Mouse (Mus musculus): ENCODE data around the gene Nsf. TPM values are rescaled to one million over a fixed set of nuclear protein-coding genes. Genes with fewer than 3 reads are reported as not detected.

The Nsf gene
- total RNA-seq, 2 experiments from 2014 or later, result 1,134 to 1,252 TPM

DNA sequence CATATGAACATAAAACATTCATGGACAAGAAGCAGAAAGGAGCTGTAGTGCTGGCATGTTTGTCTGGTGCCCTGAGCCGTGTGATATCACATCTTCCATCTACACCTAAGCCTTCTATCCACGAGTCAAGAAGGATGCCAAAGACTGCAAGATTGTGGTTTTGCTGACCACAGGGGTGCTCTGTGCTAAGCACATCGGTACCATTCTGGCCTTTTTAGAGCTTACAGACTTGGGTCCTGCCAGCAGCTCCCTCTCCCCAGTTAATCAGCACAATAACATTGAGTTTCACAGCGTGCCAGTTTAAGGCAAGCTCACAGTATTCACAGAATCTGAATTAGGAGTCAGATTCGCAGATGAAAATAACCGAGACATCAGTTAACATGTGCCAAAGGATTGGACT is 75.4 kb downstream of the Nsf start:
- no peak overlapping the region for H3K4me3 ChIP-seq
- H3K27ac ChIP-seq, result 0 out of 2 replicates have a peak overlapping the region, but pooled peaks have one; percentile 23
- no peak for DNase-seq (ENCODE audit: low spot score in 2 of 2)
- no peak for TF ChIP-seq CTCF (conservative IDR thresholded peaks at IDR 0.05)

DNA sequence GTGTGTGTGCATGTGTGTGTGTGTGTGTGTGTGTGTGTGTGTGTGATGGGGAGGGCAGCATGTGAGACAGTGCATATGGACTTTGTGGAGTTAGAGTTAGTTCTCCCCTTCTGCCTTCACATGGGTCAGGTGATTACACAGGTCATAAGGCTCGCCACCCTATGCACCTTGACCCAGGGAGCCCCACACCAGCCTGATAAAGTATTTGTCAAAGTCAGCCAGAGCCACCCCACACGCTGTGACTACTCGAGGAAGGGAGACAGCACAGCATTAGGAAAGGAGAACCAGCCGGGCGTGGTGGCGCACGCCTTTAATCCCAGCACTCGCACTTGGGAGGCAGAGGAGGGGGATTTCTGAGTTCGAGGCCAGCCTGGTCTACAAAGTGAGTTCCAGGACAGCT is 83.5 kb downstream of the Nsf start:
- no peak overlapping the region for H3K4me3 ChIP-seq
- no peak overlapping the region for H3K27ac ChIP-seq
- no peak for DNase-seq (ENCODE audit: low spot score in 2 of 2)
- no peak for TF ChIP-seq CTCF (conservative IDR thresholded peaks at IDR 0.05)

DNA sequence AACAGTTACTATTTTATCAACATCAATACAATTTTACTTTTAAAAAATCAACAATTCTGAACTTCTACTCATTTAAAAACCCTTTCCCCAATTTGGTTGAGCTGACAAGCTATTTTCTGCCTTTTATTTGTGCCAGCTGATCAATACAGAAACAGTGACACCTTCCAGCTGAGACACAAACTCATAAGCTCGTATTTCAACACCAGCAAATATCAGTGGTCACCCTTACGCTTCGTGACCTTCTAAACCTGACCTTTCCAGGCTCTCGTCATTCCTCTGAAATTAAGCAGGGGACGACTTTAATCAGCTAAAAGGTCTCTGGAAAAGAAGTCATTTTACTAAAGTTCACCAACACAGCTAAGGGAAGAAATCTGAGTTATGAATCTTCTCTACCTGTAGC is 86.2 kb downstream of the Nsf start:
- no peak for TF ChIP-seq CTCF (conservative IDR thresholded peaks at IDR 0.05)
- no peak for DNase-seq (ENCODE audit: low spot score in 2 of 2)
- Histone ChIP-seq H3K4me3 (no peak overlapping the region), H3K27ac (no peak overlapping the region)

DNA sequence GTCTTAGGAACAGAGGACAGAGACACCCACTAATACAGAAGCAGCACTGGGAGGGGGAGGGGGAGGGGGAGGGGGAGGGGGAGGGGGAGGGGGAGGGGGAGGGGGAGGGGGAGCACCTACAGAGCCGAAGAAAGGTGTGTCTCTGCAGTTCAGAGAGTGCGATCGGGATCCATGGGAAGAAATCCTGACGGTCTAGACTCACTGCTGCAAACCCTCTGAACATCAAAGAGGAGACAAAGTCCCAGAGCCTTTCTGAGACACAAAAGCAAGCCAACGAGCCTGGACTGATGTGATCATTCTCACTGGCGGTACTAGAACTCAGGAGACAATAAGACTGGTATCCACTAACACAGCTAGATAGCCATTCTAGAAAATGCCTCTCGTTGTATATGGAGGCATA is 88.5 kb downstream of the Nsf start:
- DNase-seq (ENCODE audit: low spot score in 2 of 2), result no peak
- TF ChIP-seq CTCF (conservative IDR thresholded peaks at IDR 0.05), result no peak
- H3K27ac ChIP-seq, result no peak overlapping the region
- H3K4me3 ChIP-seq, result no peak overlapping the region

DNA sequence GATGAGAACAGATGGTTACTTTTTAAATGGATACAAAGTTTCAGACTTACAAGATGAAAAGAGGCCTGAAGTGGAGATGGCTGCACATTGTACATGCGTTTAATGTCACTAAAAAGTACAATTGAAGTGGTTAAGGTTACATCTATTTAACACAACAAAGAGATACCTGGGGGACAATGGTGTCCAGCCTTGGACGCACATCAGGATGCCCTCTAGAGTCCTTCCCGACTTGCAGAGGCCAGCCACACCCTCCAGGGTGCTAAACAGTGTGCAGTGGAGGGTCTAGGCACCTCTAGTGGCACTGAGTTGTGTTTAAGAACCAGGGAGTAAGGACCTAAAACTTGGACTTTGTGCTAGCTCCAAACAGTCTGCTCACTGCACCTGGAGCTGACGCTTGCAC is 89.4 kb downstream of the Nsf start:
- no peak overlapping the region for H3K27ac ChIP-seq
- no peak for DNase-seq (ENCODE audit: low spot score in 2 of 2)
- H3K4me3 ChIP-seq, result no peak overlapping the region
- no peak for TF ChIP-seq CTCF (conservative IDR thresholded peaks at IDR 0.05)

DNA sequence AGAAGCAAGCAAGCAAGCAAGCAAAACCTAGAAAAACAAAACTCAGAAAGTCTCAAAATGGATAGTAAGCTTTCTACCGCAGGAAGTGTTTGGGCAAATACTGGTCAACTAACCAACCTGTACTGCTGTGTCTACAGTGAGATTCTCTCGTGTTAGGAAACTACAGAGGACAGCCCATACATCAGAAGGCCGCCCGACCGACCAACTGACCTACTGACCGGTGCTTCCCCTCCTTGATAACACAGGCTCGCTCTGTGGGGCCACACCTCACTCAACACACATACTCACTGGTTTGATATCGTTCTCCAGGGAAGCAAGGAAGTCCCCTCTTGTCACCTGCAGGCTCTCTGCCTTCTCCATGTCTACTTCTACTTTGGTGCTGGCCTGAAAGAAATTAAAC is 90.9 kb downstream of the Nsf start:
- Histone ChIP-seq H3K27ac (no peak overlapping the region), H3K4me3 (no peak overlapping the region)
- DNase-seq (ENCODE audit: low spot score in 2 of 2), result no peak
- no peak for TF ChIP-seq CTCF (conservative IDR thresholded peaks at IDR 0.05)

DNA sequence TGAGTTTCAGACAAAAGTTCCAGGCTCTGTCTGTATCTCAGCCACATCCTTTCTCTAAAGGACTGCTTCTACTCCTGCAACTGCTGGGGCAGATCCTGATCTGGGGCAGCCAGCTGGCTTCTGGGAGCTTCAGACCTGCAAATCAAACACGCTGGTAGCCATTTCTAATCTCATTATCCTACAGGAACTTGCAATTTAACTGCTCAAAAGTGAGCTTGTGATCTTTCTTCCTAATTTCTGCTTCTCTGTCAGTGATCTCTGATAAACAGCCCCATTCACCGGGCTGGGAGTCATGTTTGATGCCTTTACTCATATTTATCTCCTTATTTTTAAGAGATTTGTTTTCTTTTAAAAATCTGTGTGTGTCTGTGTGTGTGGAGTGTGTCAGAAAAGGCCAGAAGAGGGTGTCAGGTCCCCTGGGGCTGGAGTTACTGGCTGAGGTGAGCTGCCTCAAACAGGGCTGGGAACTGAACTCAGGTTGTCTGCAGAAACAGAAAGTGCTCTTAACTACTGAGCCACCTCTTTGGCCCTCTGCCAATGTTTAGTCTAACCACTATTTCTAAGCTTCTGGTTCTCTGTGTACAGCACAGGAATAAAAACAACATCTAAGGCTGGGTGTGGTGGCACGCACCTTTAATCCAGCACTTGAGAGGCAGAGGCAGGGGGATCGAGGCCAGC is 93.8 kb downstream of the Nsf start:
- H3K27ac ChIP-seq, result no peak overlapping the region
- no peak for DNase-seq (ENCODE audit: low spot score in 2 of 2)
- TF ChIP-seq CTCF (conservative IDR thresholded peaks at IDR 0.05), result no peak
- no peak overlapping the region for H3K4me3 ChIP-seq

DNA sequence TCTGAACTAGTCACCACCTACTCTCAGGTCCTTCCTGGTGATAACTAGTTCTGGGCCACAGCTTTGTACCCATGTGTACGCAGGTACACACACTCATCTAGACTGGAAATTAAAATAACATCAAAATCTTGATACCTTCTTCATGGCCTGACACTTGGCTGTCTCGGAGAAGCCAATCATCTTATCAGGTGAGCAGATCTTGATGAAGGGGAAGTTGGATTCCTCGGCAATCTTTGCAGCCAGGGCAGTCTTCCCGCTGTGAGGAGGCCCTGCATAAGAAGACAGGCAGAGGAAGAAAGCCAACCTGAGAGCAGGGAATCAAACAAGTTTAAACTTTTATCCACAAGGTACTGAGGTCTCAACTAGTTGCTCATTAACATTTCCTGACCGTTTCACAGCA is 95.1 kb downstream of the Nsf start:
- H3K27ac ChIP-seq, result no peak overlapping the region
- no peak overlapping the region for H3K4me3 ChIP-seq
- no peak for DNase-seq (ENCODE audit: low spot score in 2 of 2)
- TF ChIP-seq CTCF (conservative IDR thresholded peaks at IDR 0.05), result no peak

DNA sequence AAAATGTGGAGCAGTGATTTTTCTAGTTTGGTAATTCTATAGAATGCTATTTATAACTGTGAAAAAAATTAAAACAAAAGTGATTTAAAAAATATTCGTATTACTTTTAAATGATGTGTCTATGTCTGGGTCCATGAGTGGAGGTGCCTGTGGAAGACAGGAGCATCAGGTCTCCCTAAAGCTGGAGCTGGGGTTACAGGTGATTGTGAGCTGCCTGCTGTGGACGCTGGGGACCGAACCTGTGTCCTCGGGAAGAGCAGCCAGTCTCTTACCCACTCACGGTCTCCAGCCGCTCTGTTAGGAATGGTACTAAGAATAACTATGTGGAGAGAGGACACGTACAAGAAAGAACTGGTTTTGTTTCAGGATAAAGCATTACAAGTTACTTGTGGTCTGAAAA is 97.2 kb downstream of the Nsf start:
- TF ChIP-seq CTCF (conservative IDR thresholded peaks at IDR 0.05), result no peak
- no peak overlapping the region for H3K4me3 ChIP-seq
- DNase-seq (ENCODE audit: low spot score in 2 of 2), result no peak
- no peak overlapping the region for H3K27ac ChIP-seq

DNA sequence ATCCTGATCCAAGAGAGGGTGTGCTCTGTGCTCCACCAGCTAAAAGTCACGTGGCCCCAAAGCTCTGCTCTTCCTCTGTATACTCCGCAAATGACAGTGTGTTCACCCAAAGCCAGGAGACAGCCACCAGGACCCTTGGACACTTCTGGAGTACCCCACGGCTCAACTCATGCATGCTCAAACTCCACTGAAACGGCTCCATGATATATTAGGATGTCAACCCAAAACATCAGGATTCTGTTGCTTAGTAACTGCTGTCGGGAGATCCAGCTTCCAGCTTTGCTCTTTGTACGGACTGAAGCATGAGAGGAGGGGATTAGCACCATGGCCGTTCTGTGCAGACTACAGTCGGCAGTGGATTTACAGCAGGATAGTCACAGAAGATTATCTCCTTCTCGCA is 99.6 kb downstream of the Nsf start:
- H3K27ac ChIP-seq, result 0 out of 2 replicates have a peak overlapping the region, but pooled peaks have one; percentile 5
- no peak for DNase-seq (ENCODE audit: low spot score in 2 of 2)
- no peak overlapping the region for H3K4me3 ChIP-seq
- TF ChIP-seq CTCF (conservative IDR thresholded peaks at IDR 0.05), result no peak

DNA sequence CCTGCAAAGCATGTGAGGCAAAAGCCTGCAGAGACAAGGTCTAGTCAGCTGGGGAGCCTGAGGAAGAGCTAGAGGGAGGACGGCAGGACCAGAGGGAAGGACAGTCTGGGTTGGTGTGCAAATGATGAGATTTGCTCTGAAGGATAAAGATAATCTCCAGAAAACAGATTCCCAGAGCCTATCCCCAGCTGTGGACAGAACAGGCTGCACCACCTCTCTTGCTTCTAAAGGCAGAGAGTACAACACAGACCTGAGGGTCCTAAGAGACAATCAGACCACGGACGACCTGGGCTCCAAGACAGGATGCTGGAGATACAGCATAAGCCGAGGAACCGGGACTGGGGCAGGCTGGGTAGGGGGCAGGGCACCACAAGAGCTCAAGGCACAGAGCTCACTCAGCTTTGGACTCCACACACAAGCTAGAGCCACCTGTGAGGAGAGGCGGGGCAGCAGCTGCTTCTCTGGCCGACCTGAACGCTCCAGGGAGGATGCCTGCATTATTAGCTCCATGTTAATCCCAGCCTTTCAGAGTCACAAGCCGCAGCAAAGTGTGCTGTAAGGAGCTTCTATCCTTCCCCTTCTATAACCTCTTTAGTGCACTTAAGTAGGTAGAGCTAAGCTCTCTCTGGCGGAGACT is 100.5 kb downstream of the Nsf start:
- Histone ChIP-seq H3K4me3 (no peak overlapping the region), H3K27ac (0 out of 2 replicates have a peak overlapping the region, but pooled peaks have one; percentile 5)
- no peak for TF ChIP-seq CTCF (conservative IDR thresholded peaks at IDR 0.05)
- no peak for DNase-seq (ENCODE audit: low spot score in 2 of 2)

DNA sequence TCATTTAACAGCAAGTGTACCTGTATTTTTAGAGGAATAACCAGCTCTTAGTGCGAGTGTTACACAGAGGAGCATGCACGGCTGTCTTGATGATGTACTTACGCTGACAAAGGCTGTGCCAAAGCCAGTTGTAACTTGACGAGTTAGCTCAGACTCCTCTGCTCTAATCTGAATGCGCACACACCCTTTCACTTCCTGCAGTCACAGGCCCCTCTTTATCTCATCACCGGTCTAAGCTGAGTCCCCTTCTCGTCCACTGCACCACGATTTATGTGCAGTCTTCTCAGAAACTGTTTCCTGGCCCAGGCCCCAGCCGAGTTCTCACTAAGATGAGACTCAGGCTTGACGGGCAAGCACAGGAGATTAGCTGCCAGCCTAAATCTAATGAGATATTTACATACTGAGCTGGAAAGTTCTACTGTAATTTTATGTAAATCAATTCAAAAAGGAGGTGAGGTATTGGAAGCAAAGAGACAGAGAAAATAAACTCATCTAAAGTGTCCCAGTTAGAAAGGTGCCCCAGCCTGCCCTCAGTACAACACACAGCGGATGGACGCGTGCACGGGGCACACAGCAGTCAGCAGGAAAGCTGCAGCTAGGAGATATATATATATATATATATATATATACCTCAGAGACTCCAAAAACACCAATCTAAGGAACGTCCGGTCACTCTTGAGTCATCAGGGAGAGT is 101.1 kb downstream of the Nsf start:
- H3K27ac ChIP-seq, result no peak overlapping the region
- TF ChIP-seq CTCF (conservative IDR thresholded peaks at IDR 0.05), result no peak
- no peak for DNase-seq (ENCODE audit: low spot score in 2 of 2)
- H3K4me3 ChIP-seq, result no peak overlapping the region

DNA sequence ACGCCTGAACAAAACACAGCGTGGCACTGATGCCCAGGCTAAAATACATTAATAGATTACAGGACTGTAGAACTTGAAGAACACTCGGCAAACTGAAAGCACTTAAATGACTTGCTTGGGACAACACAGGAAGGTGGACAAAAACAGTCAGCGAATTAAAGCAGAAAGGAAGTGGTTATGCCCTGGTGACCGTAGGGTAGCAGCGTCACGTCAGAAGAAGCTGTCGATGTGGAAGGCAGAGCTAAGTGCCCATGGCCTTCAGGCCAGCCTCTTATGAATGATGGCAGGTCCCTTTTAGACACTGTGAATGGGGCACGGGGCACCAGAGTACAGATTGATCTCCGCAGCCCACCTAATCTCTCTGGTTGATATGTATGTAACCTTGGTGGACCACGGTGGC is 105.6 kb downstream of the Nsf start:
- Histone ChIP-seq H3K4me3 (no peak overlapping the region), H3K27ac (no peak overlapping the region)
- DNase-seq (ENCODE audit: low spot score in 2 of 2), result no peak
- TF ChIP-seq CTCF (conservative IDR thresholded peaks at IDR 0.05), result no peak

DNA sequence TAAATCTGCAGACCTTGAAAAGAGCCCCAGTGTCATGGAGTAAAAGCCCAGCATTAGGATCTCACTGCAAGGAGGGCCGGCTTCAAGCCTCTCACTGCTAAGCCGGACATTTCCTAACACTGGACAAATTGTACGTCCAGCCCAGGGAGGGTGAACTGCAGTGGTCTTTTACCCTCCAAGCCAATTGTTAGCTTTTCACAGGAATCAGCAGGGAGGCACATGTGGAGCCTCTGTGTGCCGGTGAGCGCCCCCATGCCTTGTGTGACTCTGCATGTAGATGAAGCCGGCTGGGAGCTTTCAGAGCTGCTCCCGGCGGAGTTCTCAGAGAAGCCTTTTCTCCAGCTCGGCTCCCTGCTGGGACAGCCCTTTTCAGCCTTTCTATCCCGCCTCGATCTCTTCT is 113.0 kb downstream of the Nsf start:
- no peak for TF ChIP-seq CTCF (conservative IDR thresholded peaks at IDR 0.05)
- H3K27ac ChIP-seq, result peak overlapping the region; percentile 74
- H3K4me3 ChIP-seq, result no peak overlapping the region
- peak; percentile 41 to 44 for DNase-seq (ENCODE audit: low spot score in 2 of 2)
